Mouse (Mus musculus) ES-E14 (cell line): Measurements from ENCODE around the gene Nmrk1. TPM values are rescaled to one million over a fixed set of nuclear protein-coding genes. Genes with fewer than 3 reads are reported as not detected.

Experiments used
- DNase-seq: peaks from one replicate; pipeline ENCODE4 v3.0.0-alpha.2; 2013; ENCODE audit warnings: low read depth, low spot score
- H3K27ac ChIP-seq: 2 replicates; pipeline ENCODE4 v1.5.1; 2012; ENCODE audit warnings: low read depth, mild to moderate bottlenecking, low read length, moderate library complexity, mixed read lengths; ENCODE audit not compliant: poor library complexity, insufficient read depth, severe bottlenecking
- H3K36me3 ChIP-seq: 2 replicates; pipeline ENCODE4 v1.6.1; 2012; ENCODE audit warnings: mild to moderate bottlenecking, low read length, moderate library complexity, mixed read lengths; ENCODE audit not compliant: control insufficient read depth, poor library complexity, insufficient read depth, severe bottlenecking
- H3K4me1 ChIP-seq, 2 experiments: fragments of 150-350 bp in 1 of 2; sonication (generic) in 1 of 2; 2 replicates each; pipeline ENCODE4 v1.6.1; 2012; ENCODE audit warnings: low read length in 2 of 2, mild to moderate bottlenecking in 1 of 2, mixed read lengths in 1 of 2; ENCODE audit not compliant: control insufficient read depth in 2 of 2, insufficient read depth in 2 of 2, poor library complexity in 1 of 2
- H3K4me3 ChIP-seq, 2 experiments: fragments of 150-350 bp in 1 of 2; sonication (generic) in 1 of 2; 2 replicates each; pipeline ENCODE4 v1.5.1; 2012; ENCODE audit warnings: low read length in 2 of 2, low read depth in 1 of 2, mild to moderate bottlenecking in 1 of 2, mixed read lengths in 1 of 2; ENCODE audit not compliant: insufficient read depth in 1 of 2, poor library complexity in 1 of 2, severe bottlenecking in 1 of 2
- H3K9ac ChIP-seq: 2 replicates; pipeline ENCODE4 v1.6.1; 2012; ENCODE audit warnings: low read depth, mild to moderate bottlenecking, low read length, mixed read lengths; ENCODE audit not compliant: poor library complexity, insufficient read depth, severe bottlenecking
- H3K9me3 ChIP-seq: fragments of 150-350 bp; sonication (generic); 2 replicates; pipeline ENCODE4 v1.6.1; 2012; ENCODE audit warnings: low read depth, mild to moderate bottlenecking, low read length; ENCODE audit not compliant: control insufficient read depth, insufficient read depth
- CHD2 ChIP-seq: IDR thresholded peaks from 2 replicates; pipeline ENCODE4 v1.6.1; 2014; ENCODE audit warnings: mild to moderate bottlenecking, low read depth, low read length, inconsistent platforms
- HCFC1 ChIP-seq: IDR thresholded peaks from 2 replicates; pipeline ENCODE4 v1.6.1; 2012; ENCODE audit warnings: low read length, inconsistent platforms, borderline replicate concordance; ENCODE audit not compliant: insufficient read depth
- MAFK ChIP-seq: IDR thresholded peaks from 2 replicates; pipeline ENCODE4 v1.6.1; 2014; ENCODE audit warnings: mild to moderate bottlenecking, low read depth, low read length, inconsistent platforms; ENCODE audit not compliant: insufficient read depth
- ZC3H11A ChIP-seq: IDR thresholded peaks from 2 replicates; pipeline ENCODE4 v1.6.1; 2012; ENCODE audit warnings: low read depth, mild to moderate bottlenecking, inconsistent platforms, low read length, borderline replicate concordance
- ZNF384 ChIP-seq: IDR thresholded peaks from 2 replicates; pipeline ENCODE4 v1.6.1; 2012; ENCODE audit warnings: low read depth, low read length, inconsistent platforms
- in situ Hi-C, 2 experiments: fragments of 600-800 bp; cut with MboI; formaldehyde crosslinking; loops; one replicate each; pipeline ENCODE4 v1.15.1; 2025; ENCODE audit warnings: low sequenced_read_pairs in 2 of 2, inconsistent platforms in 1 of 2; ENCODE audit not compliant: unreplicated experiment in 2 of 2
- total RNA-seq: library from RNA; depleted of rRNA; stranded (reverse); fragments of 300-350 nt; gene quantifications from 2 replicates; pipeline ENCODE4 v1.2.3, GENCODE M21; 2012

Gene Nmrk1
- total RNA-seq, 1 experiment: 6.4 TPM

- no peaks in the 10 kb centered on the region for H3K9me3 ChIP-seq
- 0 out of 4 replicates have a peak, but pooled peaks cover 0 to 4% of the 10 kb centered on the region in 2 experiments for H3K4me1 ChIP-seq
- no peak overlapping the region for H3K4me3 ChIP-seq
- in situ Hi-C loops: no loop called here
- DNase-seq: no peak
- TF ChIP-seq HCFC1: no peak
- TF ChIP-seq MAFK: no peak
- no peak for TF ChIP-seq ZC3H11A
- TF ChIP-seq CHD2: no peak
- TF ChIP-seq ZNF384: no peak
- no peaks in the 10 kb centered on the region; the same call in 1 of the 2 replicates for H3K36me3 ChIP-seq
- no peak overlapping the region for H3K27ac ChIP-seq
- H3K9ac ChIP-seq: no peak overlapping the region
Measured at GRCm38 (mm10) chr19:18590942-18591354, 40.8 kb upstream of the Nmrk1 start.

GRCm38 (mm10) chr19:18592919-18593318, 38.8 kb upstream of the Nmrk1 start:
- in situ Hi-C loops: no loop called here
- TF ChIP-seq HCFC1: no peak
- TF ChIP-seq ZNF384: no peak
- TF ChIP-seq ZC3H11A: no peak
- TF ChIP-seq CHD2: no peak
- TF ChIP-seq MAFK: no peak
- no peak overlapping the region for H3K4me3 ChIP-seq
- H3K9me3 ChIP-seq: no peaks in the 10 kb centered on the region
- no peak overlapping the region for H3K27ac ChIP-seq
- DNase-seq: no peak
- H3K36me3 ChIP-seq: no peaks in the 10 kb centered on the region; the same call in 1 of the 2 replicates
- H3K9ac ChIP-seq: no peak overlapping the region
- H3K4me1 ChIP-seq: 0 out of 4 replicates have a peak, but pooled peaks cover 0 to 4% of the 10 kb centered on the region in 2 experiments

- in situ Hi-C loops: no loop called here
- Histone ChIP-seq H3K27ac (no peak overlapping the region), H3K4me1 (0 out of 4 replicates have a peak, but pooled peaks cover 0 to 4% of the 10 kb centered on the region in 2 experiments), H3K9ac (no peak overlapping the region), H3K36me3 (no peaks in the 10 kb centered on the region; the same call in 1 of the 2 replicates), H3K4me3 (no peak overlapping the region), H3K9me3 (no peaks in the 10 kb centered on the region)
- TF ChIP-seq CHD2 (no peak), HCFC1 (no peak), MAFK (no peak), ZC3H11A (no peak), ZNF384 (no peak)
- DNase-seq: no peak
Measured at GRCm38 (mm10) chr19:18593722-18594121, 38.0 kb upstream of the Nmrk1 start.

GRCm38 (mm10) chr19:18596876-18597275, 34.9 kb upstream of the Nmrk1 start:
- H3K27ac ChIP-seq: no peak overlapping the region
- no peak overlapping the region for H3K9ac ChIP-seq
- in situ Hi-C loops: no loop called here
- TF ChIP-seq MAFK: no peak
- no peak for TF ChIP-seq HCFC1
- no peak for TF ChIP-seq CHD2
- no peak for TF ChIP-seq ZNF384
- no peak for TF ChIP-seq ZC3H11A
- 0 out of 4 replicates have a peak, but pooled peaks cover 0 to 2% of the 10 kb centered on the region in 2 experiments for H3K4me1 ChIP-seq
- H3K36me3 ChIP-seq: peaks cover 2% of the 10 kb centered on the region; the same call in 1 of the 2 replicates
- no peaks in the 10 kb centered on the region for H3K9me3 ChIP-seq
- H3K4me3 ChIP-seq: no peak overlapping the region
- no peak for DNase-seq

- no peaks in the 10 kb centered on the region for H3K4me1 ChIP-seq
- in situ Hi-C loops: no loop called here
- no peaks in the 10 kb centered on the region for H3K9me3 ChIP-seq
- no peak overlapping the region for H3K4me3 ChIP-seq
- peaks cover 2% of the 10 kb centered on the region; the same call in 1 of the 2 replicates for H3K36me3 ChIP-seq
- TF ChIP-seq MAFK (no peak), CHD2 (no peak), HCFC1 (no peak), ZNF384 (no peak), ZC3H11A (no peak)
- H3K9ac ChIP-seq: no peak overlapping the region
- H3K27ac ChIP-seq: no peak overlapping the region
- no peak for DNase-seq
Measured at GRCm38 (mm10) chr19:18597772-18598171, 34.0 kb upstream of the Nmrk1 start.
